Mouse (Mus musculus) forebrain, embryonic 14.5 days (tissue): ENCODE measurements around the gene Htatsf1. TPM values are rescaled to one million over a fixed set of nuclear protein-coding genes. Genes with fewer than 3 reads are reported as not detected.

ENCODE experiments used
- ATAC-seq: fragments of 200-750 bp; cut with Nextera tagmentation; 2 replicates; pipeline ENCODE4 v1.8.0; 2017; ENCODE audit warnings: mild to moderate bottlenecking, moderate library complexity
- DNase-seq: peaks from one replicate; pipeline ENCODE4 v3.0.0-alpha.2; 2015; ENCODE audit warnings: low spot score
- H3K27ac ChIP-seq: fragments of 300-500 bp; sonication (generic); 2 replicates; pipeline ENCODE4 v1.5.1; 2014; ENCODE audit warnings: low read depth, mild to moderate bottlenecking, control low read depth, low read length, moderate library complexity
- H3K27me3 ChIP-seq: fragments of 300-500 bp; sonication (generic); replicated peaks from 2 replicates; pipeline ENCODE4 v1.6.1; 2014; ENCODE audit warnings: low read length, control low read depth, mixed read lengths; ENCODE audit not compliant: control insufficient read depth, insufficient read depth
- H3K36me3 ChIP-seq: fragments of 300-500 bp; sonication (generic); 2 replicates; pipeline ENCODE4 v1.6.1; 2014; ENCODE audit warnings: low read length, control low read depth; ENCODE audit not compliant: control insufficient read depth, insufficient read depth
- H3K4me1 ChIP-seq: fragments of 300-500 bp; sonication (generic); 2 replicates; pipeline ENCODE4 v1.6.1; 2014; ENCODE audit warnings: antibody characterized with exemption, low read length, control low read depth; ENCODE audit not compliant: control insufficient read depth, insufficient read depth
- H3K4me2 ChIP-seq: fragments of 300-500 bp; sonication (generic); 2 replicates; pipeline ENCODE4 v1.6.1; 2014; ENCODE audit warnings: mild to moderate bottlenecking, control low read depth, low read length
- H3K4me3 ChIP-seq: fragments of 300-500 bp; sonication (generic); 2 replicates; pipeline ENCODE4 v1.5.1; 2014; ENCODE audit warnings: low read depth, low read length, control low read depth
- H3K9ac ChIP-seq: fragments of 300-500 bp; sonication (generic); 2 replicates; pipeline ENCODE4 v1.6.1; 2014; ENCODE audit warnings: mild to moderate bottlenecking, low read length, control low read depth, moderate library complexity
- H3K9me3 ChIP-seq: fragments of 300-500 bp; sonication (generic); replicated peaks from 2 replicates; pipeline ENCODE4 v1.6.1; 2016; ENCODE audit warnings: low read length, control low read depth, mixed read lengths; ENCODE audit not compliant: control insufficient read depth
- WGBS: fragments of 180-500 bp; shearing (Covaris S2); extraction: QIAGEN DNeasy Blood & Tissue Kit; methylation state at CpG from one replicate; pipeline ENCODE4 v1.1.7; 2014; 5-methylcytosine and 5-hydroxymethylcytosine counted together
- polyA plus RNA-seq: library from polyadenylated mRNA; unstranded; fragments of >200 nt; fragmentation: Nextera tagmentation; extraction: Ambion mirVana; gene quantifications from 2 replicates; pipeline ENCODE4 v1.2.1, GENCODE M21; 2014

Htatsf1 gene
- polyA plus RNA-seq, 1 experiment from 2014 or later: 78.1 TPM

DNA sequence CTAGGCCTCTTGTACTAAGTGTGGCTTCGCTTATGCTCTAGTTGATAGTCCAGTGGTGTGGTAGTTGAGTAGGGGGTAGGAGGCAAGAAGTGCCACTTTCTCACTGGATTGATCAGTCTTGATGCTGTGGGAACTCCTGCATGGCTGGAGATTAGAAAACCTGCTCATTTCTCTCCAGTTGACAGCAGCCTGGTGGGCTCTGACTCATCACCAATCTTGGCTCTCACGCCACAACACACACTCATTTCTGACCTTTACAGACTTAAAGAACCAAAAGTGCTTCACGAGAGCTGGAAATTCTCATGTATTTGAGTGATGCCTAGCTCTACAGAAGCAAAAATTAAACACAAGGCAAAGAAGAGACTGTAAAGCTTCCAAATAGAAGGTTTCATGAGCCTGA lies 53.6 kb downstream of the Htatsf1 start:
- no peak overlapping the region for H3K9ac ChIP-seq
- H3K4me3 ChIP-seq: no peak overlapping the region
- WGBS: 90% methylated on average over 3 of the region's 3 CpGs
- H3K9me3 ChIP-seq: no peaks in the 10 kb centered on the region
- H3K27me3 ChIP-seq: no peaks in the 10 kb centered on the region
- no peaks in the 10 kb centered on the region for H3K36me3 ChIP-seq
- H3K4me1 ChIP-seq: no peaks in the 10 kb centered on the region
- H3K4me2 ChIP-seq: no peak overlapping the region
- H3K27ac ChIP-seq: no peak overlapping the region
- no peak for ATAC-seq
- DNase-seq: no peak

Other genes with a start within 250 kb of the Htatsf1 start
- 0.48 and 0.90 TPM in 2 replicates for gene Map7d3, start 231.3 kb upstream of the Htatsf1 start, polyA plus RNA-seq
- not detected in 2 replicates for gene Adgrg4, start 183.4 kb upstream of the Htatsf1 start, polyA plus RNA-seq
- gene Brs3, start 10.5 kb upstream of the Htatsf1 start, polyA plus RNA-seq: 0.42 and 0.57 TPM in 2 replicates
- not detected in 2 replicates for gene Vgll1, start 34.5 kb downstream of the Htatsf1 start, polyA plus RNA-seq
- not detected in 2 replicates for gene Cd40lg, start 158.6 kb downstream of the Htatsf1 start, polyA plus RNA-seq